Mouse (Mus musculus): ENCODE measurements around the gene Lmntd1. TPM values are rescaled to one million over a fixed set of nuclear protein-coding genes. Genes with fewer than 3 reads are reported as not detected.
A peak's percentile ranks its signal among the peaks of the same experiment; 100 is the strongest.

The Lmntd1 gene
- total and polyA plus RNA-seq, 3 experiments: 0.08 to 0.43 (median 0.26) TPM

DNA sequence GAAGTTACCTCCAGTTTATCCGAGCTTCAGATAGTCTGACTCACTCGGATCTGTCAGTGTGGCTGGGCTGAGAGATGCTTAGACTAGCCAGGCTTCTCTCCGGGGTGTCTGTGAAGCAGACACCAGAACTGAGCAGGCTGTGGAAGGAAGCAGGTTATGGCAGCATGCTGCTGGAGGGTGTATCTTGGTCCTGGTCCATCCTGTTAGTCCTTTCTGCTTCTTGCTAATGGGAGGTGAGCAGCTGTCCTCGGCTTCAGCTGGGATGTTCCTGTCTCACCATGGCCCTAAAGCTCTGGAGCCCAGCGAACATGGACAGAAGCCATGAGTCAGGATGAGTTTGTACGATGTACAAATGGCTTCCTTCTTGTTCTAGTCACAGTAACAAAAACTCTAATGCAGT is 45.0 kb upstream of the Lmntd1 start:
- TF ChIP-seq BHLHE40 (IDR thresholded peaks at IDR 0.05; ENCODE audit: low read depth, low read length) (no peak), CHD2 (IDR thresholded peaks at IDR 0.05; ENCODE audit: low read length) (no peak), IRF4 (IDR thresholded peaks at IDR 0.05; ENCODE audit: low read depth, low read length) (no peak), UBTF (IDR thresholded peaks at IDR 0.05; ENCODE audit: low read depth, low read length) (no peak), SMC3 (IDR thresholded peaks at IDR 0.05; ENCODE audit: low read depth, low read length) (no peak), JUN (IDR thresholded peaks at IDR 0.05; ENCODE audit: insufficient read depth, low read depth, low read length) (no peak), PAX5 (IDR thresholded peaks at IDR 0.05; ENCODE audit: low read length) (no peak), USF1 (IDR thresholded peaks at IDR 0.05; ENCODE audit: low read depth, low read length) (no peak), NELFE (IDR thresholded peaks at IDR 0.05; ENCODE audit: low read depth, low read length) (no peak), USF2 (conservative IDR thresholded peaks at IDR 0.05; ENCODE audit: low read depth, low read length) (no peak), POLR2A (IDR thresholded peaks at IDR 0.05; ENCODE audit: low read depth, low read length) (no peak), GABPA (IDR thresholded peaks at IDR 0.05; ENCODE audit: insufficient replicate concordance, low read depth, low read length) (no peak), MYC (IDR thresholded peaks at IDR 0.05; ENCODE audit: low read depth, low read length) (no peak), JUND (conservative IDR thresholded peaks at IDR 0.05; ENCODE audit: low read depth, low read length) (no peak), KAT2A (IDR thresholded peaks at IDR 0.05; ENCODE audit: insufficient replicate concordance, low read length) (no peak)
- in situ Hi-C loops (cut with MboI; ENCODE audit: low pct_ligation_motif_present, low pct_unique_long_range_greater_than_20kb, low sequenced_read_pairs) (no loop called here), dilution Hi-C loops (cut with MboI; ENCODE audit: extremely low pct_ligation_motif_present, extremely low pct_unique_long_range_greater_than_20kb, low sequenced_read_pairs) (no loop called here)
- H3K36me3 ChIP-seq (replicated peaks in 1 of 2; ENCODE audit: control insufficient read depth in 1 of 2, insufficient read depth in 1 of 2, low read length in 1 of 2): no peaks in the 10 kb centered on the region
- peaks cover 4% of the 10 kb centered on the region for H3K9me3 ChIP-seq (replicated peaks; ENCODE audit: low read length)
- peaks cover 0 to 2% of the 10 kb centered on the region in 2 experiments; a peak in 1 of 4 replicates for H3K4me1 ChIP-seq (ENCODE audit: control insufficient read depth in 1 of 2, insufficient read depth in 2 of 2)
- H3K79me2 ChIP-seq (replicated peaks; ENCODE audit: control insufficient read depth, extremely low read depth, insufficient read depth, poor library complexity, severe bottlenecking): no peaks in the 10 kb centered on the region
- H3K9ac ChIP-seq (ENCODE audit: insufficient read depth, low read depth): no peak overlapping the region
- no peak overlapping the region for H3K27ac ChIP-seq (ENCODE audit: insufficient read depth, low read depth)
- no peak overlapping the region for H3K4me3 ChIP-seq (replicated peaks in 1 of 3; ENCODE audit: low read depth in 2 of 3, low read length in 2 of 3, poor library complexity in 1 of 3)
- DNase-seq (ENCODE audit: extremely low read depth): no peak
- H3K27me3 ChIP-seq (replicated peaks): no peaks in the 10 kb centered on the region
- H3K4me2 ChIP-seq (ENCODE audit: insufficient read depth, low read depth, poor library complexity, severe bottlenecking): no peak overlapping the region

DNA sequence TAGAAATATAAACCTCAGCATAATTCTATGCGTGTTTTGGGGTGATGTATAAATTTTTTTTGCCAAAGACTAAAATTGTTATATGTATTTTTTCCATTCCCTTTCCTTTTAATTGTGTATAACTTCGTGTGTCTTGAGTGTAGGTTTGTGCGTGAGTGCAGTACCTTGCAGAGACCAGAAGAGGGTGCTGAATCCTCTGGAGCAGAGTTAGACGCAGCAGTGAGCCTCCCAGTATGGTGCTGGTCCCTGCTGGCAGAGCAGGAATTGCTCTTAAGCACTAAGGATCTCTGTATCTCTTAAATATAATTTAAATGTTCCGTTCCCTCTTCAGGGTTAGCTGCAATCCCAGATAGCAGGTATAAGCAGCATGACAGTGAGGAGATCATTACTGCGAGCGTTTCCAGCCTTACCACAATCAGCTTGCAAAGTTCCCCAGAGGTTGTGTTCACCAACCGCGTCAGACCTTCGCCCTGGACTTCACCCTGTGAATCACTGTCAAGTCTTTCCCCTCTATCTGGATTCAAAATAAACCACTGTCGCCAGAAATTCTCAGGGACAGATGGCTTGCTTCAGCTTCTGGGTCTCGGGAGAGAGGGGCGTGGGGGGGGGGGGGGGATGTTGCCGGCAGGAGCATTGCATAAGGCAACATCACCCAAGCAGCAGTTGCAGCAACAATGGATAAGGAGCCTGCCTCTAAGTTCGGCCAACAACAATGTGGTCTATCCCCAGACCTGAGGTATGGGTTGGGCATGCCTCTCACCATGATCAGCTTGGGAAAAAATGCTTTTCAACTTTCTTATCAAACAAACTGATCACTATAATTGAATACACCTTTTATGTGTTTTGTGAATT is 42.8 kb upstream of the Lmntd1 start:
- in situ Hi-C loops (cut with MboI; ENCODE audit: low pct_ligation_motif_present, low pct_unique_long_range_greater_than_20kb, low sequenced_read_pairs) (no loop called here), dilution Hi-C loops (cut with MboI; ENCODE audit: extremely low pct_ligation_motif_present, extremely low pct_unique_long_range_greater_than_20kb, low sequenced_read_pairs) (no loop called here)
- peaks cover 4% of the 10 kb centered on the region for H3K9me3 ChIP-seq (replicated peaks; ENCODE audit: low read length)
- H3K9ac ChIP-seq (ENCODE audit: insufficient read depth, low read depth): no peak overlapping the region
- TF ChIP-seq CTCF (conservative IDR thresholded peaks at IDR 0.05 in 1 of 2, IDR thresholded peaks at IDR 0.05 in 1 of 2; ENCODE audit: low read depth in 2 of 2, low read length in 2 of 2) (peak; percentile 13 to 34; a peak in 2 of 4 replicates), CHD1 (IDR thresholded peaks at IDR 0.05; ENCODE audit: low read depth, low read length) (no peak), MYC (IDR thresholded peaks at IDR 0.05; ENCODE audit: low read depth, low read length) (no peak), USF1 (IDR thresholded peaks at IDR 0.05; ENCODE audit: low read depth, low read length) (no peak), SMC3 (IDR thresholded peaks at IDR 0.05; ENCODE audit: low read depth, low read length) (peak; percentile 26; the same call in 1 of the 2 replicates), CHD2 (IDR thresholded peaks at IDR 0.05; ENCODE audit: low read length) (no peak), PAX5 (IDR thresholded peaks at IDR 0.05; ENCODE audit: low read length) (no peak), ETS1 (conservative IDR thresholded peaks at IDR 0.05; ENCODE audit: low read depth, low read length) (no peak), RAD21 (IDR thresholded peaks at IDR 0.05; ENCODE audit: low read depth, low read length) (peak; percentile 19)
- H3K27ac ChIP-seq (ENCODE audit: insufficient read depth, low read depth): no peak overlapping the region
- H3K79me2 ChIP-seq (replicated peaks; ENCODE audit: control insufficient read depth, extremely low read depth, insufficient read depth, poor library complexity, severe bottlenecking): no peaks in the 10 kb centered on the region
- H3K36me3 ChIP-seq (replicated peaks in 1 of 2; ENCODE audit: control insufficient read depth in 1 of 2, insufficient read depth in 1 of 2, low read length in 1 of 2): no peaks in the 10 kb centered on the region
- H3K4me1 ChIP-seq (ENCODE audit: control insufficient read depth in 1 of 2, insufficient read depth in 2 of 2): peaks cover 0 to 2% of the 10 kb centered on the region in 2 experiments; a peak in 1 of 4 replicates
- no peaks in the 10 kb centered on the region for H3K27me3 ChIP-seq (replicated peaks)
- DNase-seq (ENCODE audit: extremely low read depth): no peak
- no peak overlapping the region for H3K4me3 ChIP-seq (replicated peaks in 1 of 3; ENCODE audit: low read depth in 2 of 3, low read length in 2 of 3, poor library complexity in 1 of 3)
- H3K4me2 ChIP-seq (ENCODE audit: insufficient read depth, low read depth, poor library complexity, severe bottlenecking): no peak overlapping the region

Data from CH12.LX (cell line).